Mouse (Mus musculus): Measurements from ENCODE around the gene Ano9. TPM values are rescaled to one million over a fixed set of nuclear protein-coding genes. Genes with fewer than 3 reads are reported as not detected.

Ano9 gene
- polyA plus RNA-seq, 1 experiment from 2014 or later: 0.49 TPM

DNA sequence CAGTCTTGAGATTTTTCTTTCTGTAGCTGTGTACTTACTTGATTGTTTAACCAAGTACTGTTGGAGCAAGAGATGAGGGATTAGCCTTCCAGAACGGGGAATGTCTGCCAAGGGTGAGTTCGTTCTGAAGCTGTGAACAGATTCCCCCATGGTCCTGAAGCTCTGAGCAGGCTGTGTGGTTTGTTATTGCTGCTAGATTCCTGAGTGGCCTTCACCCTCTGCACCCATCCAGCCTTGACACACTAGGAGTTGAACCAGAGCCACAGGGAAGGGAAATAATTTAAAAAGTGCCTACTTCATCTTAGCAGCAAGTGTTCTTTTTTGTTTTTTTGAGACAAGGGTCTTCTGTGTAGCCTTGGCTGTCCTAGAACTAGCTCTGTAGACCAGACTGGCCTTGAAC, 26.3 kb upstream of the Ano9 start:
- H3K9me3 ChIP-seq (replicated peaks; ENCODE audit: control insufficient read depth, low read length): no peaks in the 10 kb centered on the region
- H3K27me3 ChIP-seq (ENCODE audit: control insufficient read depth, insufficient read depth, low read length): no peaks in the 10 kb centered on the region
- no peak overlapping the region for H3K27ac ChIP-seq (ENCODE audit: low read length)
- no peak for ATAC-seq (replicated peaks; ENCODE audit: extremely low read depth, insufficient read depth, low FRiP score)
- peaks cover 8% of the 10 kb centered on the region for H3K36me3 ChIP-seq (ENCODE audit: control insufficient read depth, insufficient read depth)
- no peaks in the 10 kb centered on the region for H3K4me1 ChIP-seq (ENCODE audit: control insufficient read depth, insufficient read depth, low read length)
- no peak overlapping the region for H3K4me3 ChIP-seq (ENCODE audit: low read length)
- no peak overlapping the region for H3K4me2 ChIP-seq (ENCODE audit: low read depth, low read length)
- 76% methylated on average over 2 of the region's 2 CpGs for WGBS
- H3K9ac ChIP-seq (ENCODE audit: low read length): no peak overlapping the region

DNA sequence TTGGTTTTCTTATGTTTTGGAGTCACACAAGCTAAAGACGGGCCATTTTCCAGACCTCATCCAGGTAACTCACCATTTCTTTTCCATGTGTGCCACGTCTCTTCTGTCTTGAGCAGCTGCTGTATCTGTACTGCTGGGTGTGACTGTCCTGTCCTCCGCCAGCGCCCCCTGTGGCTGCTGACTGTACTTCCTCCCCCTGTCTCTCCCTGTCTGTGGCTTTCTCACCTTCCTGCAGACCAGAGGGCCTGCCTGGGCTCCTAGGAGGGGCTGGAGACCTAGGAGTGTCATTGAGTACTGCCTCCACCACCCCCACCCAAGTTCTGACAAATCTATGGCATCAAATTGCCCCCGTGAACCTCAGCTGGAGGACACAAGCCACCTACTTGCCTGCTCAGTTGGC, 25.5 kb upstream of the Ano9 start:
- H3K36me3 ChIP-seq (ENCODE audit: control insufficient read depth, insufficient read depth): peaks cover 8% of the 10 kb centered on the region
- no peaks in the 10 kb centered on the region for H3K4me1 ChIP-seq (ENCODE audit: control insufficient read depth, insufficient read depth, low read length)
- no peak overlapping the region for H3K27ac ChIP-seq (ENCODE audit: low read length)
- no peak for ATAC-seq (replicated peaks; ENCODE audit: extremely low read depth, insufficient read depth, low FRiP score)
- no peak overlapping the region for H3K9ac ChIP-seq (ENCODE audit: low read length)
- H3K9me3 ChIP-seq (replicated peaks; ENCODE audit: control insufficient read depth, low read length): no peaks in the 10 kb centered on the region
- H3K27me3 ChIP-seq (ENCODE audit: control insufficient read depth, insufficient read depth, low read length): no peaks in the 10 kb centered on the region
- no peak overlapping the region for H3K4me2 ChIP-seq (ENCODE audit: low read depth, low read length)
- 60% methylated on average over 5 of the region's 5 CpGs for WGBS
- H3K4me3 ChIP-seq (ENCODE audit: low read length): no peak overlapping the region

DNA sequence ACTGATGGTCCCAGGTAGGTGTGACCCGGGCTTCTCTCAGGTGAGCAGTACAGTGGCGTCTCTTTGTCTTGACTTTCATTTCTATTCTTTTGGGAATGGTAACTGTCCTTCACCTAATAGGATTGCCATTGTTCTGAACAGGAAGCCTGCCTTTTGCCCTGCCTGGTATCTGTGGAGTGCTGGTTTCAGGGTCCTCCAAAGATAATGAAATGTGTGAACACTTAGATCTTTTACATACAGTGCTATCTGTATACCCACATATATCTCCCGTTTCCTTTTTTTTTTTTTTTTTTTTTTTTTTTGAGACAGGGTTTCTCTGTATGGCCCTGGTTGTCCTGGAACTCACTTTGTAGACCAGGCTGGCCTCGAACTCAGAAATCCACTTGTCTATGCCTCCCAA, 23.7 kb upstream of the Ano9 start:
- H3K27ac ChIP-seq (ENCODE audit: low read length): no peak overlapping the region
- no peaks in the 10 kb centered on the region for H3K27me3 ChIP-seq (ENCODE audit: control insufficient read depth, insufficient read depth, low read length)
- H3K4me2 ChIP-seq (ENCODE audit: low read depth, low read length): no peak overlapping the region
- 84% methylated on average over 4 of the region's 4 CpGs for WGBS
- H3K9me3 ChIP-seq (replicated peaks; ENCODE audit: control insufficient read depth, low read length): no peaks in the 10 kb centered on the region
- no peak for ATAC-seq (replicated peaks; ENCODE audit: extremely low read depth, insufficient read depth, low FRiP score)
- no peak overlapping the region for H3K9ac ChIP-seq (ENCODE audit: low read length)
- no peak overlapping the region for H3K4me3 ChIP-seq (ENCODE audit: low read length)
- H3K4me1 ChIP-seq (ENCODE audit: control insufficient read depth, insufficient read depth, low read length): no peaks in the 10 kb centered on the region
- H3K36me3 ChIP-seq (ENCODE audit: control insufficient read depth, insufficient read depth): peaks cover 11% of the 10 kb centered on the region

DNA sequence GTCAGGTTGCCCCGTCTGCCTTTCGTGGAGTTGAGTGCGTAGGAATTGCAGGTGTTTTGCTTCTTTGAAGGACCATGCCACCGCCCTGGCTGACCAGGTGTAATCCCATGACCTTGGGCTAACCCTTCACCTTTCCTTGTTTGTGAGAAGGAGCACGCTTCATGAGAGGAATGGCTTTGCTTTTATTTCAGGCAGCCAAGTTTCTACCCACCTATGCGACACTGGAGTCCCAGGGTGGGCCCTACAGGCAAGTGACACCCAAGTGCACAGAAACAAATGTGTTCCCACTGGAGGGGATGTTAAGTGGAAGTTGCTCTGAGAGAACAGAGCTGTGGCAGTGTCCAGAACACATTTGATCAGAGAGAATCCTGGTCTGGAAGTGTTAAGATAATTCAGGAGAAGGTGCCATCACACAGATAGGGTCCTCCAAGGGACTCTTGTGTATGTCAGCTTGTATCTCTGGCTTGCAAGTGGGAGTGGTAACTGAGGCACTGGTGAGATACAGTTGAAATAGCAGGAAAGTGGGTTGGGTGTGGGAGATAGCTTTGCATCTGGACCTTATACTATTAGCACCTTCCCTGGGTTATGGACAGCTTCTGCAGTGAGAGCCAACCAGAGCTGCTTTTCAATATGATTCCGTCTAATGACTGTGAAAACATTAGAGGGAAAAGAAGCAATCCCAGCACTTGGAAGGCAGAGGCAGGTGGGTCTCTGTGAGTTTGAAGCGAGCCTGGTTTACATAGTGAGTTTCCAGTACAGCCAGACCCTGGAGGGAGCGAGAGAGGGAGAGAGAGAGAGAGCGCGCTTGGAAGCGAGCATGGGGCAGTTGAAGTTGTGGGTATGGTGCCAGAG, 14.5 kb upstream of the Ano9 start:
- WGBS: 52% methylated on average over 12 of the region's 12 CpGs
- Histone ChIP-seq H3K9me3 (replicated peaks; ENCODE audit: control insufficient read depth, low read length) (no peaks in the 10 kb centered on the region), H3K27me3 (ENCODE audit: control insufficient read depth, insufficient read depth, low read length) (no peaks in the 10 kb centered on the region), H3K4me2 (ENCODE audit: low read depth, low read length) (peak overlapping the region; percentile 83), H3K4me1 (ENCODE audit: control insufficient read depth, insufficient read depth, low read length) (peaks cover 13% of the 10 kb centered on the region), H3K9ac (ENCODE audit: low read length) (peak overlapping the region; percentile 98), H3K27ac (ENCODE audit: low read length) (peak overlapping the region; percentile 13; the same call in 1 of the 2 replicates), H3K36me3 (ENCODE audit: control insufficient read depth, insufficient read depth) (peaks cover 8% of the 10 kb centered on the region), H3K4me3 (ENCODE audit: low read length) (peak overlapping the region; percentile 96)
- no peak for ATAC-seq (replicated peaks; ENCODE audit: extremely low read depth, insufficient read depth, low FRiP score)

DNA sequence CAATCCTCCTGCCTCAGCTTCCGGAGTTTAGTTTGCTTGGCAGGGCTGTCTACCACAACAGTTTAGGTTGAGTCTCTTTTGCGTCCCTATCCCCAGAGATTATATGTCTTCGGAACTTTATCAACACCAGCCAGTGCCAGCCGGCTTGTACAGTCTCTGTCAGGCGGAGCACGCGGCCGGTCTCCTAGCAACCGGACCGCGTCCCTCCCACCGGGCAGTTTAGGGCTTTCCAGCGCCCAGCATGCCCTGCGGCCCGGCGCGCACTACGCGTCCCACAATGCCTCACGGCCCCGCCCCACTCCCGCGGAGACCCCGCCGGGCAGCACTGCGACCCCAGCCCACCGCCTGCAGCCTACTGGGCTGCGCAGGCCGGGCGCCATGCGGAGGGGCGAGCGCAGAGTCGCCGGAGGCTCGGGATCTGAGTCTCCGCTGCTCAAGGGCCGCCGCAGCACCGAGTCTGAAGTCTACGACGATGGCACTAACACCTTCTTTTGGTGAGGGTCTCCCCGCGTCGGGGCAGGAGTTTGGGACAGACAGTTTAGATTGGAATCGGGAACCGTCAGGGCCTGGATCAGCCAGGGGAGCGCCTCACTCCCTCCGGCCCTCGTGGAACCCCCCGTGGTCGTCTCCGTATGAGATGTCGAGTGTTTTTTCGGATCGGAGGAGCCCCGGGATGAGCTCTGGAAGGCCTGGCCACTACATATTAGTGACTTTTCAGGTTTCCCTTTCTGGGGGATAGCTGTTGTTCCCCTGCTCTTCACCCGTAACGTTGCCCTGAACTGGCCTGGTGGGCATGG, 13.6 kb upstream of the Ano9 start:
- peaks cover 13% of the 10 kb centered on the region for H3K4me1 ChIP-seq (ENCODE audit: control insufficient read depth, insufficient read depth, low read length)
- H3K27ac ChIP-seq (ENCODE audit: low read length): peak overlapping the region; percentile 61; the same call in 1 of the 2 replicates
- no peaks in the 10 kb centered on the region for H3K9me3 ChIP-seq (replicated peaks; ENCODE audit: control insufficient read depth, low read length)
- H3K9ac ChIP-seq (ENCODE audit: low read length): peak overlapping the region; percentile 98
- ATAC-seq (replicated peaks; ENCODE audit: extremely low read depth, insufficient read depth, low FRiP score): peak; percentile 99
- no peaks in the 10 kb centered on the region for H3K27me3 ChIP-seq (ENCODE audit: control insufficient read depth, insufficient read depth, low read length)
- peaks cover 5% of the 10 kb centered on the region for H3K36me3 ChIP-seq (ENCODE audit: control insufficient read depth, insufficient read depth)
- under 1% methylated on average over 59 of the region's 59 CpGs for WGBS
- peak overlapping the region; percentile 96 for H3K4me3 ChIP-seq (ENCODE audit: low read length)
- peak overlapping the region; percentile 83 for H3K4me2 ChIP-seq (ENCODE audit: low read depth, low read length)

DNA sequence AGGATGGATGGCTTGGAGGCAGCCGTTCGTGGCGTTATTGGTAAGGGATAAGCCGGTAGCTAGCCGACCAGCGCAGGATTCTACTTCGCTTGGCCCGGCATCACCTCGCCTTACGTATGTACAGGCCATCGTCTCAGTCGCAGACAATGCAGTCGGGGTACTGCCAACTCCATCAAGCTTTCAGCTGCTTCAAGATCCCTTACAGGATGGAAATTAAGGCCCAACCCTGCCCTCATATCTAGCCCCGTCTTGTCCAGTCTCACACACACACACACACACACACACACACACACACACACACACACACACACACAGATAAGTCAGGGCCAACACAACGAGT, 5.9 kb upstream of the Ano9 start:
- ATAC-seq (replicated peaks; ENCODE audit: extremely low read depth, insufficient read depth, low FRiP score): no peak; the same call in 1 of the 2 replicates
- Histone ChIP-seq H3K27ac (ENCODE audit: low read length) (peak overlapping the region; percentile 93), H3K9ac (ENCODE audit: low read length) (peak overlapping the region; percentile 88), H3K27me3 (ENCODE audit: control insufficient read depth, insufficient read depth, low read length) (no peaks in the 10 kb centered on the region), H3K4me2 (ENCODE audit: low read depth, low read length) (peak overlapping the region; percentile 90), H3K4me1 (ENCODE audit: control insufficient read depth, insufficient read depth, low read length) (peaks cover 10% of the 10 kb centered on the region), H3K9me3 (replicated peaks; ENCODE audit: control insufficient read depth, low read length) (no peaks in the 10 kb centered on the region), H3K36me3 (ENCODE audit: control insufficient read depth, insufficient read depth) (no peaks in the 10 kb centered on the region), H3K4me3 (ENCODE audit: low read length) (peak overlapping the region; percentile 81)
- 4% methylated on average over 15 of the region's 15 CpGs for WGBS

DNA sequence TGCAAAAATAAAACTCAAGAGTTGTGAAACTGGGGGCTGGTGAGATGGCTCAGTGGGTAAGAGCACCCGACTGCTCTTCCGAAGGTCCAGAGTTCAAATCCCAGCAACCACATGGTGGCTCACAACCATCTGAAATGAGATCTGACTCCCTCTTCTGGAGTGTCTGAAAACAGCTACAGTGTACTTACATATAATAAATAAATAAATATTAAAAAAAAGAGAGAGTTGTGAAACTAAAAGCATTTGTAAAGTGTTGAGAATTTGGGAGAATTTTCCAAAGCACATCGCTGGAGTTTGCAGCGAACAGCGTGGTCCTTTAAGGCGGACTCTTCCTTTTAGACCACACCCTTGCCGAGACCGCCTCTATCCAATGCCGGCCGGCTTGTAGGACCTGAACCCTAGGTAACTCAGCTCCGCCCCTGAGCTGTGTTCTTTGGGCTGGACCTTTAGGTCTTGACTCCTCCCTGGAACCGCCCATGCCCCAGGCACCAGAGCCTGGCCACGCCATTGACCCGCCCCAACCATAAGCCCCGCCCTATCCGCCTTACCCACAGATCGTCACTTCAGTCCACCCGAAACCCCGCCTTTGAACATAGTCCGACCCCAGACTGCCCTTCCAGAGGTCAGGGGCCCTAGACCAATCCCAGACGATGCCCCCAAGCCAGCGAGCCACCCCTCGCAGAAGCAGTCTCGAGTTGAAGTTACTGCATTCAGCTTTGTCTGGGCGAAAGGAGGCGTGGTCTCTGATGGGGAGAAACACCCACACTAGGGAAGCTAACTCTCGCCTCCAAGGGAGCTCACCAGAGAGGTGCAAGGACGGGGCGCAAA, 5.3 kb upstream of the Ano9 start:
- H3K36me3 ChIP-seq (ENCODE audit: control insufficient read depth, insufficient read depth): no peaks in the 10 kb centered on the region
- H3K27ac ChIP-seq (ENCODE audit: low read length): peak overlapping the region; percentile 93
- H3K9ac ChIP-seq (ENCODE audit: low read length): peak overlapping the region; percentile 88
- peaks cover 10% of the 10 kb centered on the region for H3K4me1 ChIP-seq (ENCODE audit: control insufficient read depth, insufficient read depth, low read length)
- H3K4me3 ChIP-seq (ENCODE audit: low read length): peak overlapping the region; percentile 81
- ATAC-seq (replicated peaks; ENCODE audit: extremely low read depth, insufficient read depth, low FRiP score): peak; percentile 100
- WGBS: 1% methylated on average over 29 of the region's 29 CpGs
- H3K4me2 ChIP-seq (ENCODE audit: low read depth, low read length): peak overlapping the region; percentile 90
- H3K27me3 ChIP-seq (ENCODE audit: control insufficient read depth, insufficient read depth, low read length): no peaks in the 10 kb centered on the region
- no peaks in the 10 kb centered on the region for H3K9me3 ChIP-seq (replicated peaks; ENCODE audit: control insufficient read depth, low read length)

DNA sequence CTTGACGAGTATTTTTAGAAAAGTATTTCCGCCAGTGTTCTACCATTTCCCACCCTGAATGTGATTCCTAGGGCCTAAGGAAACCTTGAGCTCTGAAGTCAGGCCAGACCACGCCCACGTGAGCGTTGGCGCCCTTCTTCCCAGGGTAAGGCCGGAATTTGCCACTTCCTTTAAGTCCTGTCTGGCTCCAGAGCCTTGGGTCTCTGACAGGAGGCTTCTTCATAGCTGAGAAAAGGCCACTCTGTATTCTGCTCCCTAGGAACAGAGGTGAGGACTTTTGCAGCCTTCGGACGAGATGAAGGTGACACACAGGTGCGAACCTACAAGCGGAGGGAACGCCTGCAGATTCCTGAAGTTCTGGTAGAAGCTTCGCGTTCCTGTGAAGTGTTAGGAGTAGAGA, 4.6 kb upstream of the Ano9 start, which contains the start of gene Ptdss2:
Gene Ptdss2 (plus strand): TSS at position 138 of the 400 bp plus-strand sequence.
- Histone ChIP-seq H3K27ac (ENCODE audit: low read length) (peak within 1 kb of the TSS; percentile 93), H3K4me1 (ENCODE audit: control insufficient read depth, insufficient read depth, low read length) (peaks cover 10% of the 10 kb centered on the region), H3K36me3 (ENCODE audit: control insufficient read depth, insufficient read depth) (no peaks in the 10 kb centered on the region), H3K27me3 (ENCODE audit: control insufficient read depth, insufficient read depth, low read length) (no peaks in the 10 kb centered on the region), H3K4me2 (ENCODE audit: low read depth, low read length) (peak within 1 kb of the TSS; percentile 90), H3K4me3 (ENCODE audit: low read length) (peak within 1 kb of the TSS; percentile 81), H3K9me3 (replicated peaks; ENCODE audit: control insufficient read depth, low read length) (no peaks in the 10 kb centered on the region), H3K9ac (ENCODE audit: low read length) (peak within 1 kb of the TSS; percentile 88)
- no peak for ATAC-seq (replicated peaks; ENCODE audit: extremely low read depth, insufficient read depth, low FRiP score)
- 41% methylated on average over 14 of the region's 14 CpGs for WGBS
